Comparison of ENCODE assay signal across 23 mouse cellular contexts in the genomic region with DNA sequence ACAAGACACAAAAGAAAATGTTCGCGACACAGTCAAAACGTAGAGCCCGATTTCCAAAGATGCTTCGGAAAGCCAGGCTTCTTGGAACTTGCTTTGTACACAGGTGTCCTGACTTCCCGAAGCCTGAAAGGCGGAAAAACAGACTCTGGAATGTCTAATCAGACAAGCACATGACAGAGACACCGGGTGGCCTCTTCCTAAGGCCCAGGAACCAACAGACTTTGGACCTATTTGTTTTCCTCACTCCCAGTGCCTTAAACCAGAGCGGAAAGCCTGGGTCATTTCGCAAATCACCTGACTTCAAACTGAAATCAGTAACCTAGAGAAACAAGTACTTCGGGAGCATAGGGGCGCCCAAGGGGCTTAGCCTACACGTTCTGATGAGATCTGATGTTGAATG.
DNase-seq lines count a peak whose midpoint lies in the region; ATAC-seq and TF ChIP-seq lines count a peak whose summit lies in the region.
"Had no signal": no experiment of that assay in that cellular context is flagged by ENCODE, and none has a peak within 500 bp of the region (broad histone marks: within the 10 kb centered on the region; RNA-seq: fewer than 3 reads in every experiment).

No protein-coding gene starts in this region.

- ATAC-seq in liver, postnatal 0 days, result no peak; the same call in 1 of the 2 replicates
- ATAC-seq: hindbrain, embryonic 16.5 days had no signal

- no peak overlapping the region for H3K27ac ChIP-seq in liver, postnatal 0 days (ENCODE audit: low read depth)
- H3K27ac ChIP-seq: forebrain, embryonic 10.5 days; heart, embryonic 10.5 days; hindbrain, embryonic 10.5 days; left cerebral cortex, adult 2 months; limb, embryonic 15.5 days; stomach, postnatal 0 days had no signal

- H3K4me3 ChIP-seq in liver, postnatal 0 days (ENCODE audit: low read depth, low read length), result no peak overlapping the region
- H3K4me3 ChIP-seq: forebrain, embryonic 10.5 days; heart, embryonic 10.5 days; hindbrain, embryonic 10.5 days; left cerebral cortex, adult 2 months; limb, embryonic 15.5 days had no signal

- no peaks in the 10 kb centered on the region for H3K27me3 ChIP-seq in liver, postnatal 0 days (ENCODE audit: insufficient read depth, low read length)
- H3K27me3 ChIP-seq: limb, embryonic 15.5 days had no signal

- intact Hi-C loops in heart, postnatal 25 days (cut with DNase I), result no loop called here

- no peak for TF ChIP-seq CTCF in liver, postnatal 0 days (IDR thresholded peaks at IDR 0.05; ENCODE audit: low read depth)

- no peak for DNase-seq in liver, postnatal 0 days
- DNase-seq in liver, result no peak
- peak; percentile 78 to 87 for DNase-seq in kidney, adult 8-10 months
- DNase-seq in kidney, postnatal 14 days, result peak; percentile 73
- no peak for DNase-seq in cerebellum, adult 8-10 months
- no peak for DNase-seq in lung, postnatal 25 days (ENCODE audit: low spot score)
- DNase-seq in heart, postnatal 25 days (ENCODE audit: low spot score), result no peak
- DNase-seq: adrenal gland, adult 2 months; cerebellum, adult 11-12 months; cerebellum, postnatal 14 days; layer of hippocampus, adult 9-11 months; left cerebral cortex, postnatal 4 days; lung, adult 18-20 months; lung, postnatal 10 days; thymus, adult 2 months had no signal

- 67% methylated on average over 13 of the region's 13 CpGs for WGBS in liver, postnatal 0 days (ENCODE audit: insufficient replicate concordance)

- no peak overlapping the region for H3K9ac ChIP-seq in liver, postnatal 0 days (replicated peaks)
- H3K9ac ChIP-seq: limb, embryonic 15.5 days had no signal

- H3K4me2 ChIP-seq in liver, postnatal 0 days (ENCODE audit: low read depth, low read length), result peak overlapping the region; percentile 6; the same call in 1 of the 2 replicates
- H3K4me2 ChIP-seq: limb, embryonic 15.5 days; midbrain, embryonic 11.5 days had no signal

- no peak for TF ChIP-seq EP300 in liver, postnatal 0 days (IDR thresholded peaks at IDR 0.05; ENCODE audit: low read depth)

- peaks cover 3% of the 10 kb centered on the region; the same call in 1 of the 2 replicates for H3K4me1 ChIP-seq in liver, postnatal 0 days (ENCODE audit: insufficient read depth)
- H3K4me1 ChIP-seq: forebrain, embryonic 10.5 days; hindbrain, embryonic 10.5 days; limb, embryonic 15.5 days had no signal

- no peaks in the 10 kb centered on the region for H3K36me3 ChIP-seq in liver, postnatal 0 days (replicated peaks; ENCODE audit: insufficient read depth, low read length)
- H3K36me3 ChIP-seq: forebrain, embryonic 10.5 days; heart, embryonic 10.5 days; hindbrain, embryonic 10.5 days; limb, embryonic 15.5 days had no signal

- no peaks in the 10 kb centered on the region for H3K9me3 ChIP-seq in liver, postnatal 0 days (ENCODE audit: low read length)
- H3K9me3 ChIP-seq: forebrain, embryonic 10.5 days; heart, embryonic 10.5 days; hindbrain, embryonic 10.5 days; limb, embryonic 15.5 days had no signal

Comparison
In these comparisons a context has a peak if more than half of its experiments do, and no peak if none do; other contexts are left out.
1. DNase-seq: peak in kidney, adult 8-10 months (2 of 2) and kidney, postnatal 14 days (single experiment); none in liver, postnatal 0 days (single experiment), liver (single experiment), cerebellum, adult 8-10 months (single experiment), lung, postnatal 25 days (single experiment) and heart, postnatal 25 days (single experiment).